Mouse (Mus musculus): Measurements from ENCODE around the gene Kdm4b.

Gene Kdm4b

DNA sequence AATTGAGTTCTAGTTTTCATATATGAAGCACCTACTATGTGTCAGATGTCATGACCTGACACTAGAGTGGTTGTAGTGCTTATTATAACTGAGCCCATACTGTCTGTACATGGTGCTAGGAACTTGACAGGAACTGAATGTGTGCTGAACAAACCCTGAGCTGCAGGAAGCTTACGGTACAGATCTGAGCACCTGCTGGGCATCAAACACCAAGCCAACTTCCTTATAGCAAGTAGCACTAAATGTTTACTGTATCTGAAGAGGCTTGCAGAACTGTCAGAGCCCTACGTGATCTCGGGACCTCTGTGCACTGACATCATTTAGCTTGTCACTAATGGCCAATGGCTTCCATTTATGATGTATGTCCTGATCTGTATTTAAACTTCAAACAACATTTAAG is 105.7 kb downstream of the Kdm4b start:
- no peak for DNase-seq (ENCODE audit: low read depth, low spot score)

DNA sequence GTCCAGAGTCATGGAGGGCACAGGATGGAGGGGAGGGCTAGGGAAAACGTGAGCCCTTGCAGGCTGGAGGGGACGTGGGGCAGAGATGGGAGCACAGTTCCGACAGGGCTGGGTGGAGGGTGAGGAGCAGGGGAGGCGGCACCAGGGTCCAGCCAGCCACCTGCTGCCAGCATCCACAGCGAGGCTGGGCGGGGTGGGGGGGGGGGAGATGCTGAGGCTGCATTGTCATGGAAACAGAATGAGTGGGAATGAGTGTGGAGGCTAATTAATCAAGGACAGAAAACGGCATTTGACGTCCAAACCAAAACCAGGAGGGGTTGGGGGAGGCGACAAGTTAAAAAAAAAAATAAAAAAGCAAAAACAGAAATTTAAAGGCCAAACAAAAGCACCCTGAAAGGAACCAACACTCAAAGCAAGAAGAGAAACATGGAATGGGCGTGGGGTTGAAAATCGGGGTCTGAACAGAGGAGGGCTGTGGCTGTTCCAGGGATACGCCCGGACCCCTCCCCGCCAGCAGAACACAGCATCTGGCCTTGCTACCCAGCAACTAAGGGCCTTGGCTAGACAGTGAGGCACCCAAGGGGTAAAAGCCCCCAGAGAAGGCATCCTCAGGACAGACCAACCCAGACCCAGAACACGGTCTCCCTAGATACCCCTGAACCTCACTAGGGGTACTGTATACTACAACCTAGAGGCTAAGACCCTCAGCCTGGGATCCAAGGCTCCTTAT is 114.0 kb downstream of the Kdm4b start:
- DNase-seq (ENCODE audit: low read depth, low spot score) = no peak

DNA sequence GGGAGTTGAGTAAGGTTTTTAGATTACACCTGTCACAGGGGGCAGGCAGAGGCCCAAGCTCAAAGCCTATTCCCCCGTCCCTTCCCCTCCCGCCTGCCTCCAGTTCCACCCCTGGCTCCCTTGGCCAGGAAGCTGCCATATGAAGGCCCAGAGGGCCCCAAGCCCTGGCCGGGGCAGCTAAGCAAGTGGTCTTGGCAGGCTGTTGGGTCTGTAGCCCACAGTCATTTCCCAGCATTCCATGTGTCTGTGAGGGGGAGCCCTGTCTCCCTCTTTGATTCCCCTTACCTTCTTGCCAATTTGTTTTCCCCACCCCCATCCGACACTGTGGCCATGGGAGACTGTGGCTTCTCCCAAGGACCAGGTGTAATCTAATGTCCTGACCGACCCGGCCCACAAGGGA is 116.5 kb downstream of the Kdm4b start:
- no peak for DNase-seq (ENCODE audit: low read depth, low spot score)

DNA sequence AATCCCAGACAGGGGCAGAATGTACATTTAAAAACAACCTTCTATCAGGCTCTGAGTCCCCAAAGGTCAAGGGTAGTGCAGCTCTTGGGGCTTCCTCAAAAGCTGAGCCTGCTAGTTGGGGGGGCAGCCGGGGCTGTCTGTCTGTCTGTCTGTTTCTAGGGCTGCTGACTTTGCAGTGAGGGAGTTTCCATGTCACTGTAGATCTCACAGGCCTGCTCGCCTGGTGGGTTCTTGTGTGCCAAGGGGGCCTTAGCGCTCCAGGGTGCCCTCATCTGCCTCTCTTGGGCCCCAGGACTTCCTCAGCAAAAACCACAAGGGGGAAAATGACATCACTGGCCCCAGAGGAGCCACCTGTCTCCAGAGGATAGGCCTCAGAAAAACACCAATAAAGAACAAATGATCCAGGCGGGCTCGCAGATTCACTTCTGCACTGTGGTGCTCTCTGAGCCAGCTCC is 117.5 kb downstream of the Kdm4b start:
- DNase-seq (ENCODE audit: low read depth, low spot score) = no peak

DNA sequence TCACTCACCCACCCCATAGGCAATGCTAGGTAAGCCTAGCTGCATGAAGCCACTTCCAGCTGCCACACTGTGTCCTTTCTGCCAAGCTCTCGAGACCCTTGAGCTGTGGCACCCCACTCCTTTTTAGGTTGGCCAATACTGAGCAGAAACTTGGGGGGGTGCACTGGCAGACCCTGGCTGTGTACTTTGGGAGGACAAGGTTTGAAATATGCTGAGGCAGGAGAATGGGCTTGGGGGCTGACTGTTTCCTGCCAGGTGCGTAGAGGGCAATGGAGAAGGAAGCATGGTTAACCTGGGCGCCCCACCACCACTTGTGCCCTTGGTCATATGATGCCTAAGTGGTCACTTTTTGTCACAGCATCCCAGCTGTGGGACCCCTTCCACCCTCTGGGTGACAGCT is 118.9 kb downstream of the Kdm4b start:
- no peak for DNase-seq (ENCODE audit: low read depth, low spot score)

DNA sequence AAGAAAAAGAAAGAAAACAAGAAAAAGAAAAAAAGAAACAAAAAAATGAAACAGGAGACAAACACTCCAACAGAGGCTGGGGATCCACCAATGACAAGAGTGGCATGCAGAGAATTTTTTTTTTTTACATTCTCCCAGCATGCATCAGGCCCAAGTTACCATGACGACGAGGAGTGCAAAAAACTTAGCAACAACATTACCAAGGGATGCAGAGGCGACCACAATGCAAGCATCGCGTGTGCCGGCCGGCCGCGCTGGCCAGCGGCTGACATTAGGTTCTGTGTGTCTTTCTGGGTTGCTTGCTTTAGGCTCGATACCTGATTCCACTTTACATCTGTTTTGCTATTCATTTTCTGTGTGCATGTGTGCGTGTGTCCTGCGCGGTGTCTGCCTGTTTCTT is 119.5 kb downstream of the Kdm4b start:
- DNase-seq (ENCODE audit: low read depth, low spot score) = no peak

DNA sequence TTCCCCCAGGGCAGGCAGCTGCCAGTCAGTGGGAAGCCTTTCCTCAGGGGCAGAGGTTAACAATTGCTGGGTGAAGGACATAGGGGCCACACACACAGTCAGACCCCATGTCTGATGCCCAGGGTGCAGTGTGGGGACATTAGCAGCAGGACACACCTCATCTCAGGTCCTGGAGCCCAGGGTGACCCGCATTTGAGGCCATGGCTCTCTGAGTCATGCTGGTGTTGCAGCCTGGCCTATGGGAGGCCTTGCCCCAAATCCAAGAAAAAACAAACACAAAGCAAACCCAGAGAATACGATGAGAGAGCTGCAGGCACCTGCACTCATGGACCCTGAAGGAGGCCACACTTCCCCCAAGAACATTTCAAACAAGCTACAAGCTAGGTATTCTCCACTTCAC is 121.9 kb downstream of the Kdm4b start:
- no peak for DNase-seq (ENCODE audit: low read depth, low spot score)
